Mouse (Mus musculus) cerebellum, adult 2 months (tissue): ENCODE measurements around the gene Eif4g3.

Experiments
- CTCF ChIP-seq: fragments of 200-500 bp; IDR thresholded peaks from 2 replicates; pipeline ENCODE4 v1.5.1; 2011; ENCODE audit warnings: low read depth, mild to moderate bottlenecking, control low read depth, low read length, moderate library complexity, borderline replicate concordance; ENCODE audit not compliant: insufficient read depth
- POLR2A ChIP-seq: fragments of 200-500 bp; IDR thresholded peaks from 2 replicates; pipeline ENCODE4 v1.6.1; 2011; ENCODE audit warnings: low read length, control low read depth, borderline replicate concordance; ENCODE audit not compliant: insufficient read depth

GRCm38 (mm10) chr4:138037896-138038295 lies 45.1 kb downstream of the Eif4g3 start:
- TF ChIP-seq CTCF (no peak), POLR2A (no peak)
